Mouse (Mus musculus) heart, adult 2 months (tissue): Measurements from ENCODE around the gene Lrrc29. TPM values are rescaled to one million over a fixed set of nuclear protein-coding genes. Genes with fewer than 3 reads are reported as not detected.
A peak's percentile ranks its signal among the peaks of the same experiment; 100 is the strongest.

Experiments
- DNase-seq, 2 experiments: peaks; one replicate each; pipeline ENCODE4 v3.0.0; 2021
- H3K27ac ChIP-seq: fragments of 200-600 bp; 2 replicates; pipeline ENCODE4 v1.8.1; 2022
- H3K27me3 ChIP-seq: fragments of 200-500 bp; 2 replicates; pipeline ENCODE4 v1.6.1; 2012; ENCODE audit warnings: mild to moderate bottlenecking, low read length, inconsistent platforms, mixed read lengths; ENCODE audit not compliant: control insufficient read depth, insufficient read depth
- H3K36me3 ChIP-seq: fragments of 200-500 bp; 2 replicates; pipeline ENCODE4 v1.6.1; 2012; ENCODE audit warnings: low read length, inconsistent platforms; ENCODE audit not compliant: control insufficient read depth, insufficient read depth
- H3K4me1 ChIP-seq: fragments of 200-500 bp; 2 replicates; pipeline ENCODE4 v1.6.1; 2011; ENCODE audit warnings: low read length; ENCODE audit not compliant: control insufficient read depth, insufficient read depth
- H3K4me3 ChIP-seq: fragments of 200-600 bp; 2 replicates; pipeline ENCODE4 v1.8.1; 2022
- H3K79me2 ChIP-seq: fragments of 200-500 bp; replicated peaks from 2 replicates; pipeline ENCODE4 v1.6.1; 2012; ENCODE audit warnings: mild to moderate bottlenecking, inconsistent platforms, low read length, moderate library complexity, mixed read lengths; ENCODE audit not compliant: control insufficient read depth, insufficient read depth
- H3K9ac ChIP-seq: fragments of 200-500 bp; 2 replicates; pipeline ENCODE4 v1.6.1; 2012; ENCODE audit warnings: low read depth, mild to moderate bottlenecking, control low read depth, inconsistent platforms, low read length, mixed read lengths
- CTCF ChIP-seq: fragments of 200-600 bp; IDR thresholded peaks from 2 replicates; pipeline ENCODE4 v1.8.1; 2022; ENCODE audit warnings: antibody characterized with exemption, mild to moderate bottlenecking, moderate library complexity
- EP300 ChIP-seq: fragments of 200-500 bp; IDR thresholded peaks from 2 replicates; pipeline ENCODE4 v1.6.1; 2011; ENCODE audit warnings: low read depth, low read length, control low read depth; ENCODE audit not compliant: insufficient read depth
- POLR2A ChIP-seq: fragments of 200-500 bp; IDR thresholded peaks from 2 replicates; pipeline ENCODE4 v1.6.1; 2011; ENCODE audit warnings: mild to moderate bottlenecking, low read depth, low read length, control low read depth; ENCODE audit not compliant: insufficient read depth
- WGBS: fragments of 180-500 bp; shearing (Covaris S2); methylation state at CpG from one replicate; pipeline ENCODE4 v1.1.7; 2018; 5-methylcytosine and 5-hydroxymethylcytosine counted together
- intact Hi-C: fragments of 180-260 bp; cut with DNase I; formaldehyde crosslinking; loops from one replicate; pipeline ENCODE4 v1.15.1; 2025
- polyA plus RNA-seq: library from polyadenylated mRNA; depleted of rRNA; stranded (reverse); fragments of >200 nt; gene quantifications from 2 replicates; pipeline ENCODE4 v1.2.3, GENCODE M21; 2012
- total RNA-seq, 2 experiments: library from RNA; stranded (reverse); gene quantifications; 2 replicates each; pipeline ENCODE4 v1.2.3; 2021

Gene Lrrc29
- total and polyA plus RNA-seq, 3 experiments: 0.93 to 2.2 (median 1.1) TPM

DNA sequence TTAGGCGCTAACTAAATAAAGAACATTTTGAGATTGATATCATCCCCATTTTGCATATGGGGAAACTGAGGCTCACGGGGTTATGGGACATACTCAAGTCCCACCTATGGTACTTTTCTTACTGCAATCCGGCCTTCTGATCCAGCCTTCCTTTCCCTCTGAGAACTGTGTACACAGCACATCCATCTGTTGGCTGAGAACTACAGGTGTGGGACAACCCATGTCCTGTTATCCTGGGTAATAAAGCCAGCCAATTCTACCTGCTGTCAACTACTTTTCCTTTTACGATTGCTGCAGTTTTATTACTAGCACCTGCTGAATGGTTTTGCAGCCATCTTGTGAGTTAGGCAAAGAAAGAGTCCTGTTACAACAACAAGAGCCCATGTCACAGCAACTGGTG, 28.5 kb upstream of the Lrrc29 start:
- WGBS: 93% methylated on average over 4 of the region's 4 CpGs
- TF ChIP-seq CTCF (no peak), EP300 (no peak), POLR2A (no peak)
- intact Hi-C loops: no loop called here

DNA sequence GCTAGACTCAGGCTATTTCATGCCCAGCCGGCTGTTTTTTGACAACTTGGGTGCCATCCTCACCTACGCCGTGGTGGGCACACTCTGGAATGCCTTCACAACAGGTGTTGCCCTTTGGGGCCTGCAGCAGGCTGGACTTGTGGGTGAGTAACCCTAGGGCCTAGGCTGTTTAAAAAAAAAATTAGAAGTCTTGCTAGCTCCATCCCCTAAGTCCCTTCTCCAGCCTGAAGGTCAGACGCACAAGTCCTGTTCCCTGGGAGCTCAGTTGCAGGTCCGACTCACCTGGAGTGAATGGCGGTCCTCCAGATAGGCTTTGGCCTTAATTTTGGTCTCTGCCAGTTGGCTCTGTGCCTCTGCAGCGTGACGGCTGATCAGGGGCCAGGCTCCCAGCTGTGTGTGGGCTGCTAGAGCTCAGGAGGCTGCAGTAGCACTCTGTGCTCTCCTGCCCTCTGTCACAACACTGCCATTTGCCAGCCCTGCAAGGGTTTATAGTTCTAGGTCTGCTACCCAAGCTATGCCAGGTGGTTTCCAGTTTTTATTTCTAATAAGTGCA, 27.6 kb upstream of the Lrrc29 start:
- Histone ChIP-seq H3K36me3 (no peaks in the 10 kb centered on the region; the same call in 1 of the 2 replicates), H3K4me1 (peaks cover 8% of the 10 kb centered on the region), H3K27ac (no peak overlapping the region), H3K4me3 (no peak overlapping the region), H3K79me2 (no peaks in the 10 kb centered on the region), H3K27me3 (peaks cover 1% of the 10 kb centered on the region; the same call in 1 of the 2 replicates), H3K9ac (no peak overlapping the region)
- intact Hi-C loops: no loop called here
- WGBS: 69% methylated on average over 8 of the region's 8 CpGs
- no peak for DNase-seq
- TF ChIP-seq POLR2A (no peak), EP300 (no peak), CTCF (no peak)

More for the DNA sequence above, 28.5 kb upstream of the Lrrc29 start:
- DNase-seq: no peak
- no peaks in the 10 kb centered on the region for H3K27me3 ChIP-seq
- no peaks in the 10 kb centered on the region; the same call in 1 of the 2 replicates for H3K36me3 ChIP-seq
- peaks cover 8% of the 10 kb centered on the region for H3K4me1 ChIP-seq
- no peak overlapping the region for H3K4me3 ChIP-seq
- H3K79me2 ChIP-seq: no peaks in the 10 kb centered on the region
- no peak overlapping the region for H3K9ac ChIP-seq
- H3K27ac ChIP-seq: peak overlapping the region; percentile 12

DNA sequence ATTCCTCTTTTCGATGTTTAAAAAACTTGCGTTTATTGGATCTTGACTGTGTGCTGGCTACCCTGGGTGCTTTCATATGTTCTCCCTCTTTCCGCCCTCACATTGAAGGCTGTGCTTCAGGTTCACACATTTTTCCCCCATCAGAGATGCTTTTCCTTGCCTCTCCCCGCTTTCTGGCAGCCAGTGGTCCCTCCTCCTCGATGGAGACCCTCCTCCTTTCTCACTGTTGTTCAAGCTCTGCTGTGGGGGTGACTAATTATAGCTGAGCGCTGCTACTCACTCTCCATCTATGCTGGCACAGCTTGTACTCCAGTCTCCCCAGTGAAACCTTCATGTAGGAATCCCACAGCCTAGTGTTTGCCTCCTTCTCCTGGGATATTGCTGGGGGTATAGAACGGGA, 24.1 kb upstream of the Lrrc29 start:
- DNase-seq: no peak
- no peak for TF ChIP-seq EP300
- TF ChIP-seq POLR2A: no peak
- no peak for TF ChIP-seq CTCF
- Histone ChIP-seq H3K79me2 (no peaks in the 10 kb centered on the region), H3K4me3 (no peak overlapping the region), H3K27ac (no peak overlapping the region), H3K27me3 (peaks cover 1% of the 10 kb centered on the region; the same call in 1 of the 2 replicates), H3K9ac (no peak overlapping the region), H3K36me3 (no peaks in the 10 kb centered on the region; the same call in none of the 2 replicates), H3K4me1 (peaks cover 11% of the 10 kb centered on the region)
- 59% methylated on average over 7 of the region's 7 CpGs for WGBS
- intact Hi-C loops: no loop called here

DNA sequence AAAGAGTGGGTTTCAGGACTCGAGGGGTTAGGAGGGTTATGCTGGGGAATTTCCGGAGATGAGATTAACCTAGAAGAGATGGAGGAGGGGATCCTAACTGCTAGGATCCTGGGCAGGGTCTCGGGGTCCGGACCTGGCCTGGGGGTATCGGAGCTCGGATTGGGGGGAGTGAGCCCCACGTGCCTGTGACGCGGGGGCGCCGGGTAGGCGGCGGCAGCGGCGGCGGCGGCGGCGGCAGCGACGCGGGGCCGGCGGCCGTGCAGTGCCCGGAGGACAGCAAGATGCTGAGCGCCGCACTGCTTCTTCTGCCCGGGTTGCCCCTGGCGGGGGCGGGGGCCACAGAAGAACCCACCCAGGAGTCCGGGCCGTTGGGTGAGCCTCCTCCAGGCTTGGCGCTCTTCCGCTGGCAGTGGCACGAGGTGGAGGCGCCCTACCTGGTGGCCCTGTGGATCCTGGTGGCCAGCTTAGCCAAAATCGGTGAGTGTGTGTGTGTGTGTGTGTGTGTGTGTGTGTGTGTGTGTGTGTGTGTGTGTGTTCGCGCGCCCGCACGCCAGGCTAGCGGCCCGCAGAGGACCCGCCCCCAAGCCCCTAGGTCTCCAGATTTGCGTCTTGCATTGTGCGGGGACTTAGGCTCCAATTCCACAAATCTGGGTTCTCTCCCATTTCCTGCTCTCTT, 23.2 kb upstream of the Lrrc29 start:
- Histone ChIP-seq H3K9ac (peak overlapping the region; percentile 75), H3K27me3 (peaks cover 1% of the 10 kb centered on the region; the same call in 1 of the 2 replicates), H3K4me3 (peak overlapping the region; percentile 98), H3K36me3 (no peaks in the 10 kb centered on the region; the same call in none of the 2 replicates), H3K4me1 (peaks cover 4% of the 10 kb centered on the region), H3K79me2 (no peaks in the 10 kb centered on the region), H3K27ac (no peak overlapping the region)
- DNase-seq: peak; percentile 42 to 50
- intact Hi-C loops: no loop called here
- TF ChIP-seq CTCF (no peak), POLR2A (no peak), EP300 (no peak)
- WGBS: 3% methylated on average over 30 of the region's 48 CpGs

DNA sequence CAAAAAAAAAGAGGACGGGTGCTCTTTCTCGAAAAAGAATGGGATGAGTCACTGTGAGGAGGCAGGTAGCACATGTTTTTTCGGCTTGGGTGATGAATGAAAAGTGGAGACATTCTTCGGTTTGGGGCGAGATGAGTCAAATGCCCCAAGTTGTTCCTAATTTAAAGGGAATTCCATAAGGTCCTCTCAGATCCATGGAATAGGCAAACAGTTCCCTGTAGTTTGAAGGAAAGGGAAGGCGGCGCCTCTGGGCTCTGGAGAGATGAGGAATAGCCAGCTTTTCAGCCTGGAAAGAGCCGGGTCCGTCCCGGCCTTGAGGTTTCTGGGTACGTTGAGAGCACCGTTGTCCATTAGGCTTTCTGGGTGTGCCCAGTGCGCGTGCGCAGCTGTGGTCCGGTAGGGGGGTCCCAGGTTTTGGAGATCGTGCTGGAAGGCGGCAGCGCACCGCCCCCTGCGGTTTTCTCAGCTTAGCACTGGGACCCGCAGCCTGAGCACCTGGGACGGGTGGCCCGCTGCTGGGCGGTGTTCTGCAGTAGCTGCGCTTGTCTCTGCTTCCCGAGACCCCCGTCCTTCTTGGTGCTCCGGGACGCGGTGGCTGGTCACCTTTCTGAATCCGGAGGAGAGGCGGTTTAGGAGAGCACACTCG, 22.5 kb upstream of the Lrrc29 start, which contains the start of gene Slc9a5:
Gene Slc9a5 (plus strand): TSS at position 394 of the 646 bp plus-strand sequence.
- no peak for TF ChIP-seq POLR2A
- TF ChIP-seq EP300: no peak
- TF ChIP-seq CTCF: peak; percentile 44
- peaks cover 4% of the 10 kb centered on the region for H3K4me1 ChIP-seq
- H3K4me3 ChIP-seq: peak within 1 kb of the TSS; percentile 98
- peak; percentile 61 to 67 for DNase-seq
- intact Hi-C loops: no loop called here
- peaks cover 1% of the 10 kb centered on the region; the same call in 1 of the 2 replicates for H3K27me3 ChIP-seq
- no peaks in the 10 kb centered on the region; the same call in 1 of the 2 replicates for H3K36me3 ChIP-seq
- peak within 1 kb of the TSS; percentile 81 for H3K27ac ChIP-seq
- H3K9ac ChIP-seq: peak within 1 kb of the TSS; percentile 75
- H3K79me2 ChIP-seq: no peaks in the 10 kb centered on the region
- under 1% methylated on average over 34 of the region's 34 CpGs for WGBS
